20 mouse cellular contexts compared by ENCODE assay signal in genomic region chr7:49070621-49071020, GRCm38 (mm10).
DNase-seq lines count a peak whose midpoint lies in the region; ATAC-seq lines count a peak whose summit lies in the region.
"Had no signal": no experiment of that assay in that cellular context is flagged by ENCODE, and none has a peak within 500 bp of the region (broad histone marks: within the 10 kb centered on the region; RNA-seq: fewer than 3 reads in every experiment).

No protein-coding gene starts in this region.

- H3K27me3 ChIP-seq in forebrain, embryonic 13.5 days: peaks cover 54% of the 10 kb centered on the region
- H3K27me3 ChIP-seq in forebrain, embryonic 16.5 days (replicated peaks; ENCODE audit: control insufficient read depth, insufficient read depth, low read length): 0 out of 2 replicates have a peak, but pooled peaks cover 8% of the 10 kb centered on the region
- no peaks in the 10 kb centered on the region for H3K27me3 ChIP-seq in hindbrain, embryonic 14.5 days (ENCODE audit: control insufficient read depth, insufficient read depth, low read length)
- H3K27me3 ChIP-seq in midbrain, embryonic 14.5 days (ENCODE audit: control insufficient read depth, insufficient read depth, low read length): no peaks in the 10 kb centered on the region

- no peak for ATAC-seq in forebrain, embryonic 13.5 days
- no peak for ATAC-seq in forebrain, embryonic 16.5 days
- no peak for ATAC-seq in hindbrain, embryonic 14.5 days (ENCODE audit: low FRiP score)
- ATAC-seq in midbrain, embryonic 14.5 days (ENCODE audit: low FRiP score, low TSS enrichment): no peak
- ATAC-seq: CD4-positive, CD25-positive, alpha-beta regulatory T cell, adult 4 months had no signal

- H3K9ac ChIP-seq in forebrain, embryonic 13.5 days: 0 out of 2 replicates have a peak overlapping the region, but pooled peaks have one; percentile 23
- H3K9ac ChIP-seq in forebrain, embryonic 16.5 days (replicated peaks; ENCODE audit: low read depth, low read length): no peak overlapping the region
- H3K9ac ChIP-seq in hindbrain, embryonic 14.5 days: no peak overlapping the region
- no peak overlapping the region for H3K9ac ChIP-seq in midbrain, embryonic 14.5 days (replicated peaks; ENCODE audit: low read length)
- H3K9ac ChIP-seq: embryonic facial prominence, embryonic 13.5 days; limb, embryonic 13.5 days; liver, embryonic 13.5 days; lung, embryonic 14.5 days had no signal

- H3K4me2 ChIP-seq in forebrain, embryonic 13.5 days: 0 out of 2 replicates have a peak overlapping the region, but pooled peaks have one; percentile 6
- H3K4me2 ChIP-seq in forebrain, embryonic 16.5 days (ENCODE audit: low read length): no peak overlapping the region
- H3K4me2 ChIP-seq in hindbrain, embryonic 14.5 days (replicated peaks): no peak overlapping the region
- H3K4me2 ChIP-seq in midbrain, embryonic 14.5 days (ENCODE audit: low read length): no peak overlapping the region
- H3K4me2 ChIP-seq: embryonic facial prominence, embryonic 13.5 days; heart, embryonic 11.5 days; limb, embryonic 13.5 days; liver, embryonic 13.5 days; lung, embryonic 14.5 days had no signal

- H3K4me3 ChIP-seq in forebrain, embryonic 13.5 days: no peak overlapping the region
- no peak overlapping the region for H3K4me3 ChIP-seq in forebrain, embryonic 16.5 days (replicated peaks; ENCODE audit: low read length)
- H3K4me3 ChIP-seq in hindbrain, embryonic 14.5 days (replicated peaks; ENCODE audit: low read length): no peak overlapping the region
- no peak overlapping the region for H3K4me3 ChIP-seq in midbrain, embryonic 14.5 days (replicated peaks; ENCODE audit: low read depth, low read length)
- H3K4me3 ChIP-seq: embryonic facial prominence, embryonic 13.5 days; limb, embryonic 13.5 days; liver, embryonic 13.5 days had no signal

- WGBS in forebrain, embryonic 13.5 days: 62% methylated on average over 1 of the region's 1 CpGs
- 46% methylated on average over 1 of the region's 1 CpGs for WGBS in forebrain, embryonic 16.5 days
- 50% methylated on average over 1 of the region's 1 CpGs for WGBS in hindbrain, embryonic 14.5 days
- 43% methylated on average over 1 of the region's 1 CpGs for WGBS in midbrain, embryonic 14.5 days

- H3K36me3 ChIP-seq in forebrain, embryonic 13.5 days (ENCODE audit: poor library complexity, severe bottlenecking): no peaks in the 10 kb centered on the region
- H3K36me3 ChIP-seq in forebrain, embryonic 16.5 days (ENCODE audit: control insufficient read depth, insufficient read depth): no peaks in the 10 kb centered on the region
- H3K36me3 ChIP-seq in hindbrain, embryonic 14.5 days (replicated peaks; ENCODE audit: control insufficient read depth, insufficient read depth): no peaks in the 10 kb centered on the region
- H3K36me3 ChIP-seq in midbrain, embryonic 14.5 days (ENCODE audit: control insufficient read depth, insufficient read depth, low read length): no peaks in the 10 kb centered on the region
- H3K36me3 ChIP-seq: embryonic facial prominence, embryonic 13.5 days; limb, embryonic 13.5 days; liver, embryonic 13.5 days had no signal

- DNase-seq in MEL-GATA-1-ER (ENCODE audit: extremely low read depth, low read depth): peak; percentile 5
- DNase-seq in hindbrain, embryonic 14.5 days (ENCODE audit: low spot score): no peak
- DNase-seq in midbrain, embryonic 14.5 days: no peak
- no peak for DNase-seq in heart, adult 9 months (ENCODE audit: low spot score in 2 of 2)
- DNase-seq in spleen, postnatal 10 days (ENCODE audit: low spot score in 2 of 2): no peak
- no peak for DNase-seq in cerebellum, adult 11 months
- DNase-seq: cerebellum, adult 9-10 months; heart, postnatal 10 days; kidney, adult 8-10 months; kidney, postnatal 25 days; liver, embryonic 13.5 days; lung, embryonic 14.5 days; lung, postnatal 4 days; thymus, adult 2 months had no signal

- no peak overlapping the region for H3K27ac ChIP-seq in forebrain, embryonic 13.5 days
- H3K27ac ChIP-seq in forebrain, embryonic 16.5 days (ENCODE audit: low read length): no peak overlapping the region
- H3K27ac ChIP-seq in hindbrain, embryonic 14.5 days: peak overlapping the region; percentile 60
- H3K27ac ChIP-seq in midbrain, embryonic 14.5 days (replicated peaks; ENCODE audit: low read depth, low read length): peak overlapping the region; percentile 27; the same call in 1 of the 2 replicates
- H3K27ac ChIP-seq: embryonic facial prominence, embryonic 13.5 days; limb, embryonic 13.5 days; liver, embryonic 13.5 days had no signal

- H3K4me1 ChIP-seq in forebrain, embryonic 13.5 days: peaks cover 41% of the 10 kb centered on the region
- peaks cover 14% of the 10 kb centered on the region for H3K4me1 ChIP-seq in forebrain, embryonic 16.5 days (replicated peaks; ENCODE audit: control insufficient read depth, insufficient read depth, low read length)
- peaks cover 50% of the 10 kb centered on the region for H3K4me1 ChIP-seq in hindbrain, embryonic 14.5 days (replicated peaks; ENCODE audit: control insufficient read depth, insufficient read depth, low read length)
- peaks cover 64% of the 10 kb centered on the region for H3K4me1 ChIP-seq in midbrain, embryonic 14.5 days (ENCODE audit: control insufficient read depth, insufficient read depth, low read length)
- H3K4me1 ChIP-seq: liver, embryonic 13.5 days had no signal

- no peaks in the 10 kb centered on the region for H3K9me3 ChIP-seq in forebrain, embryonic 13.5 days (replicated peaks)
- H3K9me3 ChIP-seq in forebrain, embryonic 16.5 days (ENCODE audit: control insufficient read depth, low read length): no peaks in the 10 kb centered on the region
- no peaks in the 10 kb centered on the region for H3K9me3 ChIP-seq in hindbrain, embryonic 14.5 days (ENCODE audit: control insufficient read depth, low read length)
- H3K9me3 ChIP-seq in midbrain, embryonic 14.5 days (ENCODE audit: control insufficient read depth, low read length): no peaks in the 10 kb centered on the region
- H3K9me3 ChIP-seq: embryonic facial prominence, embryonic 13.5 days; limb, embryonic 13.5 days; liver, embryonic 13.5 days had no signal

Comparison
In these comparisons a context has a peak if more than half of its experiments do, and no peak if none do; other contexts are left out.
1. H3K27ac ChIP-seq: peak in hindbrain, embryonic 14.5 days (single experiment) and midbrain, embryonic 14.5 days (single experiment); none in forebrain, embryonic 13.5 days (single experiment) and forebrain, embryonic 16.5 days (single experiment).